Mouse (Mus musculus) liver, adult (tissue): Measurements from ENCODE around the gene Gm45785.
A peak's percentile ranks its signal among the peaks of the same experiment; 100 is the strongest.

Source experiments
- GATA4 ChIP-seq: IDR thresholded peaks from 2 replicates; pipeline ENCODE4 v1.6.1; 2014; ENCODE audit warnings: mild to moderate bottlenecking, low read length; ENCODE audit not compliant: insufficient replicate concordance

Gm45785 gene

DNA sequence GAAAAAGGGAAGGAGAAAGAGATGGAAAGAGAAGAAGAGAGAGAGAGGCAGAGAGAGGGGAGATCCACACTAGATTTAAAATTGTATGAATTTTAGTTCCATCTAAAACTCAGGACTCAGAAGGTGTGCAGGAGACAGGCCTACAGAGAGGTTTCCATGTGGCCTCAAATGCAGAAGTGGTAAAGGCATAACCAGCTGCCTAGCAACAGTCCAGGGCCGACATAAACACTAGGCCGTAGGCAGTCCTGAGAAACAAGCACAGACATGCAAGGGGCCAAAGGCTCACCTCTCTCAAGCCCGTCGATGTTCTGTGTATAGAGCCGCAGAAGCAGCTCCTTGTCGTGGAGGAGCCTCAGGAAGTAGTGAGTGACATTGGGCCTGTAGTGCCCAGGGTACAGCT lies 21.2 kb upstream of the Gm45785 start:
- TF ChIP-seq GATA4: no peak

DNA sequence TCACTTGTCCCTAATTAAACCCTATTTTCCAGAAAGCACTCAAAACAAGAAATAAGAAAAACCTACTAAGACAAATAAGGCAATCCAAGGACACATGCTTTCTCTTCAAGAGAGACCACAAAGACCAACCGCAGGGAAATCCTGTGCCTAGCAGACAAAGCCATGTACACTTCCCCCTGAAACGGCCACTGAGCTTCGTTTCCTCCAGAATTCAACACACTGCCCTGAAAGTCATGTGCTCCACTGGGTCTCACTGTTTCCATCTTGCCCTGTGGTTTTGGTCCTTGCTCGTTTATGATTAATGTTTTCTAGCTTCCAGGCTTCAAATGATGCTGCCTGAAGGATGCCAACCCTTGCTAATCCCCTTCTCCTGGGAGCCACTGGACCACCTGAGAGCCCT lies 18.1 kb upstream of the Gm45785 start:
- no peak for TF ChIP-seq GATA4

DNA sequence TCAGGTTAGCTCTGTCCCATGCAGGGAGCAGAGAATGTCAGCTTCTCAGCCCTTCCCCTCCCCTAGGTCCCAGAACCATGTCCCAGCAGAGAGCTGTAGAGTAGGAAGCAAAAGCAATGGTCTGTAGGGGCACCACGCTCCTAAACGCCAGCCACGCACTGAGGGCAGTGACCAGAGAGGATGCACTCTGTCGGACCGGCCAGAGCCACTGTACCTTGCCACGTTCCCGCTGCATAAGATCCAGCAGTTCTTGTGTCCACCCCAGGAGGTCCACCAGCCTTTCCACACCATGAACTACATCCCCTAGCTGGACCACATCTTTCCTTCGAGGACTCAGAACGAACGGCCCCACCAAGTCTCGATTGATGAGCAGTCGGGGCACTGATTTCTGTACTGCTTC lies 8.6 kb upstream of the Gm45785 start:
- TF ChIP-seq GATA4: no peak

DNA sequence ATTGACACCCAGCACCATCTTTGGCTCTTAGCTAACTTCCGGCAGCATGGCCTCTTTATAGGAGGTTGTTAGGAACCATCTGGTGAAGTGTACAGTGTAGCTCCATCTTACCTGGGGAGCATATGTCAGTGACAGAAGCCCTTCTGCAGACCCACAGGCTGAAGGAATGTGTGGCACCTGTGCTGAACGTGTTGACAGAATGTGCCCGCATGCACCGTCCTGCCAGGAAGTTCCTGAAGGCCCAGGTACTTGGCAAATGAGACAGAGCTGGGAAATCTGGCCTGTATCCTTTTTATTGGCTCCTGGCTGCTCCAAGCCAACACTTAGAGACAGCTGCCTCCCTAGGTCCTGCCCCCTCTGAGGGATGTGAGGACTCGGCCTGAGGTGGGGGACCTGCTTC lies 4.6 kb upstream of the Gm45785 start:
- no peak for TF ChIP-seq GATA4

DNA sequence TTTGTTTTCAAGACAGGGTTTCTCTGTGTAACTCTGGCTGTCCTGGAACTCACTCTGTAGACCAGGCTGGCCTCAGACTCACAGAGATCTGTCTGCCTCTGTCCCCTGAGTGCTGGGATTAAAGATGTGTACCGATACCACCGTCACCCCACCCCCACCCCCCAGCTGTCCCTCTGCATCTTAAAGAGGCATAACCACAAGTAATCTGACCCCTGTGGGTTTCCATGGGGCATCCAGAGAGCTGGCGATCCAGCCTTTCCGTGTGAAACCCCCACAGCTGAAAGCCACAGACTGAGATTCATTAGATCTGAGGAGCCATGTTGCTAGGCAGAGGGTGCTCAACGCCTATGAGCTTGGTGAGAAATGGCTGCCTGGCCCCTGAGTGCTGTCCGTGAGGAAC lies 3.9 kb upstream of the Gm45785 start:
- TF ChIP-seq GATA4: no peak

DNA sequence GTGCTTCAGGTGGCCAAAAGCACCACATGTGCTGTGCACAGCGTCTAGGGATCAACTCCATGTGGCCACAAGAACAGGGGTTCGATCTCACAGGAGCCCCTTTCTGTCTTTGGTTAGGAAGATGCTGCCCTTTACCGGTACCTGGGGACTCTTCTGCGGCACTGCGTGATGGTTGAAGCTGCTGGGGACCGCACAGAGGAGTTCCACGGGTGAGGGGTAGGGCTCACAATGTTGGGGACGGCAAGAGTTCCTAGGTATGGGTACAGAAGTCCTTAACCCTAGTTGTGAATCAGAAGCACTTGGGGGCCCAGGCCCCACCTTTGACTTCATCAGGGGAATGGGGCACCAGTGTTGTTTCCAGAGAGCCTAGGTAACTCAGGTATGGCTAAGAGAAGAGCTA lies 2.6 kb upstream of the Gm45785 start:
- TF ChIP-seq GATA4: no peak

DNA sequence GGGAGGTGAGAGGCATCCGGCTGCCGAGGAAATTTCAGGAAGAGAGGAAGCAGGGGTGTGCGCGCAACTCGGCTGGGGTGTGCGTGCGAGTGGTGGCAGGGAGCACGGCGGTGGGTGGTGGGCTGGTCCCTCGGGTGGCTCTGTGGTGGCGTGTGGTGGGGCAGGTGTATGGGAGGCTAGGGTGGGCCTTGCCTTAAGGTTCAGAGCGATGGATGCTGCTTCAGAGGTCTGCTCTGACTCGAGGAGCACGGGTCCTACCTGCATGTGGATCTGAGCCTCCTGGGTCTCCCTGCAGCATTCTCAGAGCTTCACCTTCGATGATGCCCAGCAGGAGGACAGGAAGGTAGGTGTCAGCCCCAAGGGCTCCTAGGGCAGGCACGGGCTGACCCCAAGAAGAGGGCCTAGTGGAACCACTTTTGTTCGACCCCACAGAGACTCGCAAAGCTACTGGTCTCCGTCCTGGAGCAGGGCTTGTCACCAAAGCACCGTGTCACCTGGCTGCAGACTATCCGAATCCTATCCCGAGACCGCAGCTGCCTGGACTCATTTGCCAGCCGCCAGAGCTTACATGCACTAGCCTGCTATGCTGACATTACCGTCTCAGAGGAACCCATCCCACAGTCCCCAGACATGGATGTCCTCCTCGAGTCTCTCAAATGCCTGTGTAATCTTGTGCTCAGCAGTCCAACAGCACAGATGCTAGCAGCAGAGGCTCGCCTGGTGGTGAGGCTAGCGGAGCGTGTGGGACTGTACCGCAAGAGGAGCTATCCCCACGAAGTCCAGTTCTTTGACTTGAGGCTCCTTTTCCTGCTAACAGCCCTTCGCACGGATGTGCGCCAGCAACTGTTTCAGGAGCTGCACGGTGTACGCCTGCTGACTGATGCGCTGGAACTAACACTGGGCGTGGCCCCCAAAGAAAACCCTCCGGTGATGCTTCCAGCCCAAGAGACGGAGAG lies 1.7 kb upstream of the Gm45785 start, which contains the start of gene Bet1l:
TSS of gene Bet1l (minus strand) at position 28 of the 956 bp plus-strand sequence.
- no peak for TF ChIP-seq GATA4

DNA sequence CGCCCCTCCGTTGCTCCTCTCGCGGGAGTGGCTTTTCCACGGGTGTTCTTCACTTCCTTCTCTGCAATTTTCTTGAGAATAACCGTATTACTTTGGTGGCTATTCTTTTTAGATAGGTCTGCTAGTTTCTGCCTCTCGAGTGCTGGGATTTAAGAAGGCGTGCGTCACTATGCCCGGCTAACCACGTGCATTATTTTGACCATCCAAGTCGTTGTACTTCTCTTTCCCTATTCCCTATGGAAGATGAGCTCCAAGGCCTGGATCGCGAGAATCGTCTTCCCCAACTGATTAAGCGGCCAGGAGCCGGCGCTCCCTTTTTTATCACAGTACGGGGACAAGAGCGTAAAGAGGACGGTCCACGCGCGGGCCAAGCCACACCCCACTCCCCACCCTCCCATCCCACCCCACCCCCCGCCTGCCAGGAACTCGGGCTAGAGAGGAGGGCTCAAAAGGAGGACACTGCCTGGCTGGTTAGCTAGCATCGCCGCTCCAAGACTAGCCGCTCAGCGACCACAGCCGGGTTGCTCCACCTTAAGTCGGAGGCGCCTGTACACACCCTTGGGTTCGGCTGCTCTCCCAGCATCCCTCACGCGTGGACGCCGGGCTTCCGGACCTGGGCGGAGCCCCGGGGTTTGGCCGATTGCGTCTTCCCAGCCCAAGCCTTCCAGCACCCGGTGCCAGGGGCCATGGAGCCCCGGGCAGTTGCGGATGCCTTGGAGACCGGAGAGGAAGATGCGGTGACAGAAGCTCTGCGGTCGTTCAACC lies 836 bp upstream of the Gm45785 start, which contains the start of gene Ric8a:
TSS of gene Ric8a (plus strand) at position 173 of the 765 bp plus-strand sequence.
- peak; percentile 33; the same call in 1 of the 2 replicates for TF ChIP-seq GATA4

DNA sequence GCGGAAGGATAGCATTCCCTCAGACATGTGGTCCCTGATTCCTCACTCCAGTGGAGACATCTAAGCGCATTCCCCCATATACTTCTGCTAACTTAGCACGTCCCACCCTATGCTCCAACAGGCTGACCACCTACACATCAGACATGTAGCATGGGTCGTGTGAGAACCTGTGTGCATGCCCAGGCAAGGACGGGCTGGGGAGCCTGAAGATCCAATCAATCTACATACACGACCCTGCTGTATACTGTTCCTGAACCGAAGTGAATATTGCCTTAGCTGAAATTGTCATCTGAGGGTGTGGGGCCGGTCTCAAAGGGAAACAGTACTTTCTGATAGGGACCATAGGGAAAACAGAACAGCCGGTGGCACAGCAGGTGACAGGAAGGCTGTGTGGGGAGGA lies 950 bp downstream of the Gm45785 start:
- no peak for TF ChIP-seq GATA4

DNA sequence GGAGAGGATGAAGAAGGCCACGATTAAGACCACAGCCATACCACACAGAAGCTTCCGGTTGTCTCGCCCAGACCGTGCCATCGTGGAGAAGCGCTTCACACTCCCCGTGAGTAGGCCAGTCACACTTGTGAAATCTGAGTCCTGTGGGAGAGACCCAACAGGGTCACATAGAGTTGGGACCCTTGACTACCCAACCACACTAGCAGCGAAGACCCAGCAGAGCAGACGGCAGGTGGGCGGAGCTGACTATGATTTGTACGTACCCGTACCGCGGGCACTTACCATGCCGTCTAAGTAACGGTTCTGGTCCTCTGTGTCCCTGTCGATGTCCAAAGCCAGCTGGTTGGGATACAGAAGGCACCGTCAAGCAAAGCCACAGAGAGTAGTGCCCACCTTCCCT lies 1.6 kb downstream of the Gm45785 start:
- no peak for TF ChIP-seq GATA4

DNA sequence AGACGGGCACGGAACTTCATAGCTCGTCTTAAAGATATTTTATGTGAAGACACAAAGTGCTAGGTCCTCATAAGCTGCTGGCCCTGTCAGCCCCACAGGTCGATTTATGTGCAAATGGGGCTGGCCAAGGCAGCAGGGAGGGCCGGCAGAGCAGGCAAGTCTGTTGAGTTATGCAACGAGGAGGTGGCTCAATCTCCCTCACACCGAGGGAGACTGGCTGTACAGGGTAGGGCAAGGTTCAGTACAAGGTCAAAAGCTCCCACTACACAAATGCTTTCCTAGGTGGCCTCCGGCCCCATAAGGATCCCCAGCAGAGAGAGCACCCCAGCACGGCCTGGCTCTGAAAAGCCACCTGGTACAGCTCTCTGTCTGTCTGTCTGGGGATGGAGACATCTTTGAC lies 2.7 kb downstream of the Gm45785 start:
- TF ChIP-seq GATA4: no peak

DNA sequence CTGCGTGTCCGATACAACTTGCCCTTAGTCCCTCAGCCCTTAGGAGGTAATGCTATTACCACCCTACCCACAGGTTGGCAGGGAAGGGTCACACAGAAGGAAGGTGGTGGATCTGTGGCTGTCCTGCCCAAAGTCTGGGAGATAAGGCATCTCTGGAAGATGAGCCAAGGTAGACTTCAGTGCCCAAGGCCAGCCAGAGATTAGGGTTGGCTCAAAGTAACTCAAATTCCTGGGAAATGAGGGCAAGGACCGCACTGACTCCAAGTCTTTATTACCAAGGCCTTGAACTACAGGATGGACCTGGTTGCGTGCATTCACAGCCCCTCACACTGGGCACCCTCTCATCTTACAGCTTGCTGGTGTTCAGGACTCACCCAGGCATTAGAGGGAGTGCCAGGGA lies 4.2 kb downstream of the Gm45785 start:
- TF ChIP-seq GATA4: no peak

DNA sequence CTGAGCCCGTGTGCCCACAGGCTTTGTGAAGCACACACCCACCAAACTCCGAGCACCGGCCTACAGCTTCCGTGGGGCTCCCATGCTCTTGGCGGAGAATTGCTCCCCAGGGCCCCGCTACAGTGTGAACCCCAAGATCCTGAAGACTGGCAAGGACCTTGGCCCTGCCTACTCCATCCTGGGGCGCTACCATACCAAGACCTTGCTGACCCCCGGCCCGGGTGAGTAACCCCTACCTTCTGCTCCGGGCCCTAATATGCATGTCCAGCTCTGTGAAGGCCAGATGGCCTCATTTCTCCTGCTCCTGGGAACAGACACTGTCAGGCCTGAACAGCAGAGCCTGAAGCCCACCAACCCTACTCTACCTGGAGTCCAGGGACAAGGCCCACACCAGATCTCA lies 7.5 kb downstream of the Gm45785 start:
- no peak for TF ChIP-seq GATA4

DNA sequence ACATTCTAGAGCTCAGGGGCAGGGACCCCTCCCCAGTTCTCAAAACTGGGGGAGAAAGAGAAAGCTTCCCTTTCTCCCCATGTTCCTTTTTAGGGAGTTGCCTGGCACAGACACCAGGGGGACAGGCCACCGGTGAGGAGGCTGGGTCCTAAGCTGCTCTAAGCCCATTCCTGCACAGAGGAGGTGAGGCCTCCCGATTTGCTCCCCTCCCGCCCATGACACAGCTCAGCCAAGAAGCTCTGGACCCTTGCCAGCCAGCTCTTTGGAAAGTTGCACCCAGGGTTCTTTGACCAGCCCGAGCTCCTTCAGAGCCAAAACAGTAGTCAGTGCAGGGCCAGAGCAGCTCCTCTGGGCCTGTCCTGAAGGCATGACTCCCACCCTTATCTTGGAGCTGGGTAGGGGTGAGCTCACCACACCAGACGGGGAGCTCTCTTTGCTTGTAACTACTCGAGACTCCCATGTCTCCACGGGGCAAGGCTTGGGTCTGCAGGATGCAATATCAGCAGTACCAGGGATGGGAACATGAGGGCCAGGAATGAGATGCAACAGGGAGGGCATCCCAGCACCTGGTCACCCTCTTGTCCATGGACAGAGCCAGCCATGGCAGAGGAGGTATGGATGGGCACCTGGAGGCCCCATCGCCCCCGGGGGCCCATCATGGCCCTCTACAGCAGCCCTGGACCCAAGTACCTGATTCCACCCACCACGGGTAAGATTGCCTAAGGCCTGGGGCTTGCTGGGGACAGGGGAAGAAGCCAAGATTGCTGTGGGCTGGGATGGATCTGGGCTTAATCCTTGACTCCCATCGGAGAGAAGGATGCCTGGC lies 8.2 kb downstream of the Gm45785 start, which contains the start of gene Odf3:
TSS of gene Odf3 (plus strand) at position 51 of the 826 bp plus-strand sequence.
- no peak for TF ChIP-seq GATA4

DNA sequence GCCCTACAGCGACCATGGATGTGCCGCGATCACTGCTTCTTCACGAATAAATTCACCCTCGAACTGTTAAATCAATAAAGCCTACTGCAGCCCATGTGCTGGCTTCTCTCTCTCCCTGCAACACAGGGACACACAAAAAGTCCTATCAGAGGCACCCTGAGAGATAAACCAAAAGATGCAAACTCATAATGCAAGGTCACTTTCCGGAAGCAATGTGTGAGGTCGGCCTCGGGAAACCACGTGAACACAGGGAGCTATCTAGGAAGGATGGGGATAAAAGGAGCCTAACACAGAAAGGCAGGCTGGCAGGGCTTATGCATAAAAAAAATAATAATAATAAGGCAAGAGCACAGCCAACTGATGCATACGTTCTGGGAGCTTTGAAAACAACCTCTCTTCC lies 9.5 kb downstream of the Gm45785 start:
- no peak for TF ChIP-seq GATA4
